Mouse (Mus musculus) lung, postnatal 0 days (tissue): ENCODE data around the gene Snx9.

Experiments
- CTCF ChIP-seq: IDR thresholded peaks from 2 replicates; pipeline ENCODE4 v1.5.1; 2016; ENCODE audit warnings: antibody characterized with exemption, mild to moderate bottlenecking
- EP300 ChIP-seq: IDR thresholded peaks from 2 replicates; pipeline ENCODE4 v1.6.1; 2016; ENCODE audit warnings: antibody characterized with exemption, mild to moderate bottlenecking, control low read depth

GRCm38 (mm10) chr17:5802656-5802955 is 38.5 kb upstream of the Snx9 start:
- TF ChIP-seq CTCF = no peak
- TF ChIP-seq EP300 = no peak
